Mouse (Mus musculus): ENCODE results near the gene Riox2. TPM values are rescaled to one million over a fixed set of nuclear protein-coding genes. Genes with fewer than 3 reads are reported as not detected.

Riox2 gene
- polyA plus RNA-seq, 1 experiment from 2014 or later: 34.1 TPM

- WGBS: 78% methylated on average over 6 of the region's 6 CpGs
- H3K36me3 ChIP-seq (ENCODE audit: control insufficient read depth, insufficient read depth, low read length): no peaks in the 10 kb centered on the region
These were observed 7.6 kb upstream of the Riox2 start for GRCm38 (mm10) chr16:59463973-59464372.

GRCm38 (mm10) chr16:59469846-59470245, 1.7 kb upstream of the Riox2 start:
- no peak overlapping the region for H3K4me2 ChIP-seq (ENCODE audit: low read depth, low read length)
- H3K9me3 ChIP-seq (ENCODE audit: control insufficient read depth, low read length): no peaks in the 10 kb centered on the region
- H3K4me1 ChIP-seq (ENCODE audit: control insufficient read depth, insufficient read depth, low read length): peaks cover 8% of the 10 kb centered on the region; the same call in 1 of the 2 replicates
- H3K27me3 ChIP-seq (replicated peaks; ENCODE audit: control insufficient read depth, insufficient read depth, low read length): no peaks in the 10 kb centered on the region
- no peak overlapping the region for H3K4me3 ChIP-seq (ENCODE audit: low read length)
- no peak overlapping the region for H3K27ac ChIP-seq (ENCODE audit: low read length)
- no peak for ATAC-seq
- H3K36me3 ChIP-seq (ENCODE audit: control insufficient read depth, insufficient read depth, low read length): no peaks in the 10 kb centered on the region
- H3K9ac ChIP-seq (ENCODE audit: low read depth, low read length): no peak overlapping the region
- WGBS: 79% methylated on average over 1 of the region's 1 CpGs

More at GRCm38 (mm10) chr16:59463973-59464372, 7.6 kb upstream of the Riox2 start:
- Histone ChIP-seq H3K4me1 (ENCODE audit: control insufficient read depth, insufficient read depth, low read length) (no peaks in the 10 kb centered on the region), H3K9ac (ENCODE audit: low read depth, low read length) (no peak overlapping the region), H3K9me3 (ENCODE audit: control insufficient read depth, low read length) (no peaks in the 10 kb centered on the region), H3K4me3 (ENCODE audit: low read length) (no peak overlapping the region), H3K27ac (ENCODE audit: low read length) (no peak overlapping the region), H3K4me2 (ENCODE audit: low read depth, low read length) (no peak overlapping the region), H3K27me3 (replicated peaks; ENCODE audit: control insufficient read depth, insufficient read depth, low read length) (no peaks in the 10 kb centered on the region)
- ATAC-seq: no peak

- Histone ChIP-seq H3K27me3 (replicated peaks; ENCODE audit: control insufficient read depth, insufficient read depth, low read length) (no peaks in the 10 kb centered on the region), H3K4me1 (ENCODE audit: control insufficient read depth, insufficient read depth, low read length) (peaks cover 8% of the 10 kb centered on the region; the same call in 1 of the 2 replicates), H3K36me3 (ENCODE audit: control insufficient read depth, insufficient read depth, low read length) (no peaks in the 10 kb centered on the region), H3K9ac (ENCODE audit: low read depth, low read length) (no peak overlapping the region; the same call in 1 of the 2 replicates), H3K4me3 (ENCODE audit: low read length) (peak overlapping the region; percentile 79), H3K27ac (ENCODE audit: low read length) (no peak overlapping the region), H3K9me3 (ENCODE audit: control insufficient read depth, low read length) (no peaks in the 10 kb centered on the region), H3K4me2 (ENCODE audit: low read depth, low read length) (peak overlapping the region; percentile 60)
- ATAC-seq: no peak
- WGBS: 48% methylated on average over 6 of the region's 6 CpGs
These were observed 971 bp downstream of the Riox2 start for GRCm38 (mm10) chr16:59472546-59472945.

GRCm38 (mm10) chr16:59474788-59475187, 3.2 kb downstream of the Riox2 start:
- H3K27ac ChIP-seq (ENCODE audit: low read length): no peak overlapping the region
- H3K4me1 ChIP-seq (ENCODE audit: control insufficient read depth, insufficient read depth, low read length): peaks cover 8% of the 10 kb centered on the region; the same call in 1 of the 2 replicates
- no peak overlapping the region for H3K9ac ChIP-seq (ENCODE audit: low read depth, low read length)
- H3K4me3 ChIP-seq (ENCODE audit: low read length): no peak overlapping the region
- WGBS: 19% methylated on average over 1 of the region's 1 CpGs
- no peak overlapping the region for H3K4me2 ChIP-seq (ENCODE audit: low read depth, low read length)
- no peaks in the 10 kb centered on the region for H3K9me3 ChIP-seq (ENCODE audit: control insufficient read depth, low read length)
- no peaks in the 10 kb centered on the region for H3K27me3 ChIP-seq (replicated peaks; ENCODE audit: control insufficient read depth, insufficient read depth, low read length)
- no peak for ATAC-seq
- H3K36me3 ChIP-seq (ENCODE audit: control insufficient read depth, insufficient read depth, low read length): no peaks in the 10 kb centered on the region

- 87% methylated on average over 3 of the region's 3 CpGs for WGBS
- Histone ChIP-seq H3K36me3 (ENCODE audit: control insufficient read depth, insufficient read depth, low read length) (0 out of 2 replicates have a peak, but pooled peaks cover 3% of the 10 kb centered on the region), H3K4me2 (ENCODE audit: low read depth, low read length) (no peak overlapping the region), H3K4me1 (ENCODE audit: control insufficient read depth, insufficient read depth, low read length) (peaks cover 3% of the 10 kb centered on the region; the same call in 1 of the 2 replicates), H3K4me3 (ENCODE audit: low read length) (no peak overlapping the region), H3K9me3 (ENCODE audit: control insufficient read depth, low read length) (no peaks in the 10 kb centered on the region), H3K27ac (ENCODE audit: low read length) (no peak overlapping the region), H3K27me3 (replicated peaks; ENCODE audit: control insufficient read depth, insufficient read depth, low read length) (no peaks in the 10 kb centered on the region), H3K9ac (ENCODE audit: low read depth, low read length) (no peak overlapping the region)
- no peak for ATAC-seq
These were observed 6.4 kb downstream of the Riox2 start for GRCm38 (mm10) chr16:59477955-59478354.

- Histone ChIP-seq H3K4me1 (ENCODE audit: control insufficient read depth, insufficient read depth, low read length) (no peaks in the 10 kb centered on the region), H3K4me2 (ENCODE audit: low read depth, low read length) (no peak overlapping the region), H3K4me3 (ENCODE audit: low read length) (no peak overlapping the region), H3K27me3 (replicated peaks; ENCODE audit: control insufficient read depth, insufficient read depth, low read length) (no peaks in the 10 kb centered on the region), H3K27ac (ENCODE audit: low read length) (no peak overlapping the region), H3K36me3 (ENCODE audit: control insufficient read depth, insufficient read depth, low read length) (0 out of 2 replicates have a peak, but pooled peaks cover 9% of the 10 kb centered on the region), H3K9me3 (ENCODE audit: control insufficient read depth, low read length) (no peaks in the 10 kb centered on the region), H3K9ac (ENCODE audit: low read depth, low read length) (no peak overlapping the region)
- WGBS: 81% methylated on average over 7 of the region's 7 CpGs
- ATAC-seq: peak; percentile 68; the same call in 1 of the 2 replicates
These were observed 15.7 kb downstream of the Riox2 start for GRCm38 (mm10) chr16:59487239-59487638.

- Histone ChIP-seq H3K27ac (ENCODE audit: low read length) (no peak overlapping the region), H3K4me1 (ENCODE audit: control insufficient read depth, insufficient read depth, low read length) (no peaks in the 10 kb centered on the region), H3K4me2 (ENCODE audit: low read depth, low read length) (no peak overlapping the region), H3K36me3 (ENCODE audit: control insufficient read depth, insufficient read depth, low read length) (peaks cover 9% of the 10 kb centered on the region; the same call in 1 of the 2 replicates), H3K9me3 (ENCODE audit: control insufficient read depth, low read length) (no peaks in the 10 kb centered on the region), H3K27me3 (replicated peaks; ENCODE audit: control insufficient read depth, insufficient read depth, low read length) (no peaks in the 10 kb centered on the region), H3K9ac (ENCODE audit: low read depth, low read length) (no peak overlapping the region), H3K4me3 (ENCODE audit: low read length) (no peak overlapping the region)
- 82% methylated on average over 9 of the region's 9 CpGs for WGBS
- ATAC-seq: no peak
These were observed 16.5 kb downstream of the Riox2 start for GRCm38 (mm10) chr16:59487975-59488548.

- Histone ChIP-seq H3K27ac (ENCODE audit: low read length) (no peak overlapping the region), H3K4me3 (ENCODE audit: low read length) (no peak overlapping the region), H3K9ac (ENCODE audit: low read depth, low read length) (no peak overlapping the region), H3K4me2 (ENCODE audit: low read depth, low read length) (no peak overlapping the region), H3K4me1 (ENCODE audit: control insufficient read depth, insufficient read depth, low read length) (no peaks in the 10 kb centered on the region), H3K36me3 (ENCODE audit: control insufficient read depth, insufficient read depth, low read length) (peaks cover 8% of the 10 kb centered on the region; the same call in 1 of the 2 replicates), H3K9me3 (ENCODE audit: control insufficient read depth, low read length) (no peaks in the 10 kb centered on the region), H3K27me3 (replicated peaks; ENCODE audit: control insufficient read depth, insufficient read depth, low read length) (no peaks in the 10 kb centered on the region)
- no peak for ATAC-seq
- 87% methylated on average over 14 of the region's 14 CpGs for WGBS
These were observed 21.6 kb downstream of the Riox2 start for GRCm38 (mm10) chr16:59493199-59493598.

GRCm38 (mm10) chr16:59497947-59498346, 26.4 kb downstream of the Riox2 start:
- Histone ChIP-seq H3K27ac (ENCODE audit: low read length) (no peak overlapping the region), H3K4me1 (ENCODE audit: control insufficient read depth, insufficient read depth, low read length) (no peaks in the 10 kb centered on the region), H3K27me3 (replicated peaks; ENCODE audit: control insufficient read depth, insufficient read depth, low read length) (no peaks in the 10 kb centered on the region), H3K36me3 (ENCODE audit: control insufficient read depth, insufficient read depth, low read length) (0 out of 2 replicates have a peak, but pooled peaks cover 5% of the 10 kb centered on the region), H3K4me2 (ENCODE audit: low read depth, low read length) (no peak overlapping the region), H3K9me3 (ENCODE audit: control insufficient read depth, low read length) (no peaks in the 10 kb centered on the region), H3K9ac (ENCODE audit: low read depth, low read length) (no peak overlapping the region), H3K4me3 (ENCODE audit: low read length) (no peak overlapping the region)
- no peak for ATAC-seq
- WGBS: 85% methylated on average over 1 of the region's 1 CpGs
